Mouse (Mus musculus): ENCODE measurements around the gene Fyco1. TPM values are rescaled to one million over a fixed set of nuclear protein-coding genes. Genes with fewer than 3 reads are reported as not detected.
"Not testable (repeated sequence)": the region's sequence is repeated elsewhere in the genome, so short reads cannot be mapped to it uniquely, and the experiment has no call there.

Fyco1 gene
- polyA plus RNA-seq, 1 experiment from 2014 or later: 6.2 TPM

DNA sequence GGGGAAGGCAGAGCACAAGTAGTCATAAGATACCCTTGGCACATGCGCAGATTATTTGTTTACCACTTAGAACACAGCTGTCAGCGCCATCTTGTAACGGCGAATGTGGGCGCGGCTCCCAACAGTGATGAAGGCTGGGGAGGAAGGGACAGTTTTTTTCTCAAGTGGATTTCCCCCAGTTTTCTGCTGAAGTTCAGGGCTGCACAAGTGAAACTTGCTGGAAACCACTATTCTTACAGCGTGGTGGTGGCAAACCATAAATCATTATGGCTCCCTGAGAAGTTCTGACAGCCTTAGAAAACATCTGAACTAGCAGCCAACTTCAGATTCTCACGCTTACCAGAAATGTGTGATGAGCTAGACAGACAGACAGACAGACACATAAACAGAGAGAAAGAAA lies 102.0 kb downstream of the Fyco1 start:
- not testable (repeated sequence) for H3K27me3 ChIP-seq (ENCODE audit: control insufficient read depth, insufficient read depth, low read length); ATAC-seq (ENCODE audit: insufficient read depth, low FRiP score, low TSS enrichment); H3K4me2 ChIP-seq (ENCODE audit: low read depth); H3K9ac ChIP-seq (ENCODE audit: low read length); H3K9me3 ChIP-seq (ENCODE audit: control insufficient read depth, low read length); H3K4me3 ChIP-seq (ENCODE audit: low read depth, low read length); H3K4me1 ChIP-seq (ENCODE audit: control insufficient read depth, insufficient read depth, low read length); H3K36me3 ChIP-seq (ENCODE audit: control insufficient read depth, insufficient read depth, low read length); DNase-seq (ENCODE audit: low spot score); H3K27ac ChIP-seq (ENCODE audit: low read depth, low read length)
- WGBS: 91% methylated on average over 7 of the region's 8 CpGs

DNA sequence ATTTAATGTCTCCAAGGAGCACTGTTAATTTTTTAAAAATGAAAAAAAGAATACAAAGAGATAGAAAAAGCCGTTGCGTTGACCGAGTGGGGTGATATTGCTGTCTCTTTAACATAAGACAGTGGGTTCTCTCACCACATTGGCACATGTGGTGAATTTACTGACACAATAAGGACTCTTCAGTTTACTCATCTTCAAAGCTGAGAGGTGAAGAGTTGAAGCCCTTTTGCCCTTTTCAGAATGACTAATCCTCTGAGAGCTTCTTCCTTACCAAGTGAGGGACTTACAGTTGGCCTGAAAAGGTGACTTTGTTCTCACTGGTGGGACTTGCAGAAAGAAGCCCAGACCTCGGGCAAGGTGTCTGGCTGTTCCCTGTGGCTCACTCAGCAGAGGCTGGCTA lies 110.9 kb downstream of the Fyco1 start:
- H3K4me1 ChIP-seq (ENCODE audit: control insufficient read depth, insufficient read depth, low read length): no peaks in the 10 kb centered on the region
- no peaks in the 10 kb centered on the region for H3K27me3 ChIP-seq (ENCODE audit: control insufficient read depth, insufficient read depth, low read length)
- H3K4me2 ChIP-seq (ENCODE audit: low read depth): no peak overlapping the region
- no peak overlapping the region for H3K4me3 ChIP-seq (ENCODE audit: low read depth, low read length)
- DNase-seq (ENCODE audit: low spot score): no peak
- no peaks in the 10 kb centered on the region for H3K36me3 ChIP-seq (ENCODE audit: control insufficient read depth, insufficient read depth, low read length)
- 83% methylated on average over 4 of the region's 4 CpGs for WGBS
- no peak overlapping the region for H3K27ac ChIP-seq (ENCODE audit: low read depth, low read length)
- no peaks in the 10 kb centered on the region for H3K9me3 ChIP-seq (ENCODE audit: control insufficient read depth, low read length)
- no peak for ATAC-seq (ENCODE audit: insufficient read depth, low FRiP score, low TSS enrichment)
- H3K9ac ChIP-seq (ENCODE audit: low read length): no peak overlapping the region

Other genes with a start within 250 kb of the Fyco1 start
- 0.08 and 0.20 TPM in 2 replicates for gene Slc6a20b, start 219.3 kb downstream of the Fyco1 start, polyA plus RNA-seq (2014; fragmentation: Nextera tagmentation; extraction: Ambion mirVana)
- gene Ccr9, start 173.5 kb downstream of the Fyco1 start, polyA plus RNA-seq (2014; fragmentation: Nextera tagmentation; extraction: Ambion mirVana): 0.08 TPM in 1 of 2 replicates, not detected in the other
- 0.12 and 0.22 TPM in 2 replicates for gene Slc6a20a, start 173.0 kb downstream of the Fyco1 start, polyA plus RNA-seq (2014; fragmentation: Nextera tagmentation; extraction: Ambion mirVana)
- 46.6 and 52.5 TPM in 2 replicates for gene Lztfl1, start 134.2 kb downstream of the Fyco1 start, polyA plus RNA-seq (2014; fragmentation: Nextera tagmentation; extraction: Ambion mirVana)
- gene Cxcr6, start 45.4 kb downstream of the Fyco1 start, polyA plus RNA-seq (2014; fragmentation: Nextera tagmentation; extraction: Ambion mirVana): 0.24 TPM in 1 of 2 replicates, not detected in the other
- gene Xcr1, start 10.1 kb upstream of the Fyco1 start, polyA plus RNA-seq (2014; fragmentation: Nextera tagmentation; extraction: Ambion mirVana): not detected in 2 replicates
- 1.1 and 1.4 TPM in 2 replicates for gene Ccr1, start 116.8 kb upstream of the Fyco1 start, polyA plus RNA-seq (2014; fragmentation: Nextera tagmentation; extraction: Ambion mirVana)
- gene Ccr1l1, start 126.5 kb upstream of the Fyco1 start, polyA plus RNA-seq (2014; fragmentation: Nextera tagmentation; extraction: Ambion mirVana): not detected in 2 replicates
- gene Ccr3, start 170.1 kb upstream of the Fyco1 start, polyA plus RNA-seq (2014; fragmentation: Nextera tagmentation; extraction: Ambion mirVana): not detected in 2 replicates

All from neural tube, embryonic 11.5 days (tissue).